Mouse (Mus musculus) urinary bladder, postnatal 4 days (tissue): ENCODE measurements at regions not wholly inside any gene's neighbourhood (a gene's known extent, or its start where the extent isn't known, plus 50 kb on each side); places are given as distances from the start of the nearest gene placed in this dataset.
"Not testable (repeated sequence)": the region's sequence is repeated elsewhere in the genome, so short reads cannot be mapped to it uniquely, and the experiment has no call there.

Source experiments
- DNase-seq, 2 experiments: peaks; one replicate each; pipeline ENCODE4 v3.0.0; 2021 to 2022; ENCODE audit warnings: low spot score in 2 of 2

DNA sequence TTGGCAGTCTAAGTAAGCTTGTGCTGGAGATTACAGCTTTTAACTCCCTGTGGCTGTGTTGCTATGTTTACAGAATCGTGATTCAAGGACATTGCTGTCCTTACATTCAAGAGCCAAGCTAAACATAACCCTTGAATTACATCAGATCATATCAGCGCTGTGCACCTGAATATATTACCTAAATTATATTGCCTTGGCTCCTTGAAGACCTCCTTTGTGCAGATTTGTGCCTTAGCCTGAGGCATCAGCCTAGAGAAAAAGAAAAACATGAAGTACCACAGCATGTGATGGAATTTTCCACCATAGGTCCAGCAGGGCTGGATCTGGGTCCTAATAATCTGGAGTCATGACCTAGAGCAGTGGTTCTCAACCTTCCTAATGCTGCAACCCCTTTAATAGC, 189.8 kb upstream of the Tsc22d2 start:
- DNase-seq = no peak

DNA sequence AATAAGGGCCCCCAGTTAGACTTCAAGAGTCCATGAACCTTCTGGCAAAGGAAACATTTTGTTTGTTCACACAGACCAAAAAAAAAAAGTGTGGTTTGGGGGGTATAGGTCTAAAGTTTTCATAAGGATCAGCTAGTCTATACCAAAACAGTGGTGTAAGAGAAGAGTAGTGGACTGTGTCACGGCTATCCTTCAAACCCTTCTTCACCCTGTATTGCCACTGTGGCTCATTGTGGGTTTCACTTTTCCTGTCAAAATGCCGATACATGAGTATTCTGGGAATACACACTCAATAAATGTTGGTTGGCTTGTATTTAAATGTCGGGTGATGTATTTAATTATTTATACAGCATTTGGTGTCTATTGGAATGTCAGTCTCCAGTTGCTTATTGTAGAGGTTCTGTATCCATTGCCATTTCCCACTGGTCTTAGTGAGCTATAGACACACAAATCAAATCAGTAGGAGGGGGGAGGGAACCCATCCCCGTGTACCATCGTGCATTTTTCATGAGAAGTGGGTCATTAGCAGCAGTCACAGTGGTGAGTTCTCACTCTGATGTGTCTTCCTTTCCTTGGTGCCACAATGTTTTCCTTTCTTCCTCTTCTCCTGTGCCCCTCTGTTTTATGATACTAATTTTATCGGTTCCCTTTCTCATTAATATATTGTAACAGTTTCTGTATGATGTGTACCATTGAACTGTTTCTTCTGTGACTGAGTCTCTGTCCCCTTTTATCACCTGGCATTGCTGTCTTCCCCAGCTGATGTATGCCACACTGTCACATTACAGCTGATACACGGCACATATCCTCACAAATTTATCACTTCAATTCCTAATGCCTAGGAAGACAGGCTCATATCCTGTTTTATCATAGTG, 187.8 kb upstream of the Tsc22d2 start:
- DNase-seq = no peak

DNA sequence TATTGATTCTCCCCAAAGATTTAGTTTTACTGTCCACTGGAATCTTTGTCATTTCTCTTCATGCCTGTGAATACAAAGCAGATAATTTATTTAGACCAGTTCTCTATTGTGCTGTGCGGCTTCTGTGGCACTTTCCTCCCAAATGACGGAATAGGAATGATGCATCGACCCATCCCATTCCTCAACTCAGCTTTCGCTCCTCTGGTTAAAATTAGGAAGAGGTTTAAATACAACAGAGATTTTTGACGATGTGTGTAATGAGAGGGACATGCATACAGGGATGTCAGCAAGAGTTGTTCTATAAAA, 187.2 kb upstream of the Tsc22d2 start:
- DNase-seq = no peak

DNA sequence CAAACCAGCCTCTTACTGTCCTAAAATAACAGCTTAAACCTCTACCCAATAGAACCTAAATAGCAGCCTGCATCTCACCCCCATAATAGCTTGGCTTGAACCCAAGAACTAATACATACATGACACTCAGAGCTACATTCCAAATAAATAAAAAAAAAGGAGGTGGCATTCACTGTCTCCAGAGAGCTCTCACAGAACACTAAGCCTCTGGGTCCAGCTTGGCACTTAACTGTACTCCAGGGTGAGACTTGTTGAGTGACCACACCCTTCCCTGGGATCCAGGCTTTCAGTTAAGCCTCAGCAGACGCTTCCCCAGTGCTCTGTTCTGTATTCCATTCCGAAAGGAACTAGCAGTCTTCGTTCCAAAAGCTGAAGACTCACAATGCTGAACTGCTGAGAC, 186.3 kb upstream of the Tsc22d2 start:
- DNase-seq = no peak

DNA sequence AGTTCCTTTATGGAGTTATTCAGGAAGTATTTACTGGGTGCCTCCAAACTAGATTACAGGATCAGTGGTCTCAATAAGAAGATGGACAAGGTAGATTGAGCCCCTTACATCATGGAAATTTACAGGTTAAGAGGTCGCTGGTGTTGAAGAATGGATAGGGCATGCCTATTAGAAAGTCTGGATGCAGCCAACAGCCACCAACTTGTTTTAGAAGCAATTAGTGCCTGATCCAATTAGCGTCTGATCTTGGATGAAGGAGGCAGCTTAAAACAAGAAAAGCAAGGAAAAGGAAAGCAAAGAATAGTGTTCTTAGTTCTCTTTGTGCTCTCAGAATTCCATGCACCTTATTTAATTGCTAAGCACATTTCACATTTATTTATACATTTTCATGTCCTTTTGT, 182.8 kb upstream of the Tsc22d2 start:
- no peak for DNase-seq

DNA sequence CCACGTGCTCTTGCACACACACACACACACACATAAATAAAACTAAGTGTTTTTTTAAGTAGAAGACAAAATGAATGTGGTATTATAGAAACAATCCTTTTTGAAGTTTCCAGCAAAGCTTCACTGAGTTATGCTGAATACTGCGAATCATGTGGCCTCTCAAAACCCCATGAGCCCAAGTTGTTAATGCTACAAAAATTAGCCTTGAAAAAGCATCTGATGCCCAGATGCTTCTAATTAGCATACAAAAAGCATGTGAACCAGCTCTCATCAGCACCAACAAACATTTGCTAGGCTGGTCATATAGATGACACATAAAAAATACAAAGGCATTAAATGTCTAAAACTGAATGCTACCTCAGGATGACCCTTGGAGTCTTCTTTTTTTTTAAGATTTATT, 181.2 kb upstream of the Tsc22d2 start:
- no peak for DNase-seq

DNA sequence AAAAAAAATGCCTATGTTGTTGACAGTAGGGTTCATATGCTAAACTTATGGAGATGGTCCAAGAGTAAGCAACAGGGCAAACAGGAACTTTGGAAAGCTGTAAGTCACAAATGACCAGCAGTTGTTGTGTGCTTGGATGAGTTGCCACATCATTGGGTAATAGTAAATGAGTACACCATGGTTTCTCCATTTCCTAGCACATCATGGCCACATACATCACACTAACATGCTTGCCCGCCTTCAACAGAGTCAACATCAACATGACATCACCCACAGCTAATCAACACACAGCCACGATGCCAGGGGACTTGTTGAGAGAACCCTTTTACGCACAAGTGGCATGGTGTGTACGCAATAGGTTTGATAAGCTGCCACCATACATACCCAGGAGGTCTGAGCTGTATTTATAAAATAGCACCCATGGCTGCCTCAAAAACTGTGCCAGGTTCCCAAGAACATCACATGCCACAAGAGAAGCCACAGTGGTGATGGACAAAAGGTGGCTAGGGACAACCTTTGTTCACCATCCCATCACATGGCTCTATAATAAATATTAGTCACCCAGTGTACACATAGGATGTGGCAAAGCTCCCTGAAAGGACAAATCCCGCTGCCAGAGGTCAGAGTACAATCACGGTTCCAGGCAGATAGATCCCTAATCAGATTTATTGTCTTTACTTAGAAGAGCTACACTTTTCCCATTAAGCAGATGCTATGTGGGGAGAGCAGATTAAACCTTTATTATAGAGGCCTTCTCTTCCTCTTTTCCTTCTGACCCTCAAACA, 179.5 kb upstream of the Tsc22d2 start:
- no peak for DNase-seq

DNA sequence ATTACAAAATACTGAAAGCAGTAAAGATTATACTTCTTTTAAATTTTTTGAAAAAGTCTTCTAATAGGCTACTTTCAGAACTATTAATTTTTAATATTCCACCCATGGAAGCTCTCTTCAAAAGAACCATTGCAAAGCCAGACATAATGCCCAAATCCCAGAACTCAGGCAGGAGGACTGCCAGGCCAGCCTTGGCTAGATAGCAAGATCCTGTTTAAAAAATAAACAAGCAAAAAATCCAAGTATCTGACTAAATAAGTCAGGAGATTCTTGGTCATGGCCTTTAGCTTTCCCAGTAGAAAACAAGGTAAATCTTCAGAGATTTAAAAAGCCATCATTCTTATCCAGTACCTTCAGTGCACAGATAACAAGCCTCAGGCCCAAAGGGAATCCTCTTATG, 176.4 kb upstream of the Tsc22d2 start:
- no peak for DNase-seq

DNA sequence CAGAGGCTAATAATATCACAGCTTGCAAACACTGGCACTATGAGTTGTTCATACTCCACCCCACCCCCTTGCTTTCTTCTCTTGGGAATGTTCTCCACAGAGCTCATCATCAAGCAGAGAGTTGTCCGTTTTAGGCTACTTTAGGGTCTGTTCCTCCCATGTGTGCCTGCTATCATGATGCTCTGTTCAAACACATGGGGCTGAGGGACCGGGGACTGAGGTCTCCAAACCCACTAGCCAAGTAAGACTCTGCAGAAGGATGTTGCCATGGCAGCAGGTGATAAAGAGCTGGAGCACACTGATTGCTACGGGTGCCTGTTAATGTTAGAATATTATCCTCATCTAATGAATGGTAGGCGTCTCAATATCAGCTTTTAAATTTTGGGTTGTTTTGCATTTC, 173.7 kb upstream of the Tsc22d2 start:
- no peak for DNase-seq

DNA sequence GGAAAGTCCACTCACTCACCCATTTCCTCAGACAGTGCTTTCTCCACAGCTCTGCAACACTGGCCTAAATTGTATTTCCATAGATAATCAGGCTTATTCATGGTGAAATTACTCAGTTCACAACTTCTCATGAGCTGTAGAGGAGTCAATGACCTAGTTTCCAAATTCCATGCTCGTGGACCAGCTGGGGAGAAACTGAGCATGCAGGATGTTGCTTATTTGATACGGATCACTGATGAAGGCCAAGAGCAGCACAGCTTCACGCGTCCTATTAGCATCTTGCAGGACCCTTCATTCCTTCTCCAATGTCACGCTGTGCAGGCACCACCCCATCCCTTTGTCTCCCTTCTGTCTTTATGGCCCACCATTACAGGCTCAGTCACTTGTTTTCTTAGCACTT, 169.2 kb upstream of the Tsc22d2 start:
- DNase-seq = no peak

DNA sequence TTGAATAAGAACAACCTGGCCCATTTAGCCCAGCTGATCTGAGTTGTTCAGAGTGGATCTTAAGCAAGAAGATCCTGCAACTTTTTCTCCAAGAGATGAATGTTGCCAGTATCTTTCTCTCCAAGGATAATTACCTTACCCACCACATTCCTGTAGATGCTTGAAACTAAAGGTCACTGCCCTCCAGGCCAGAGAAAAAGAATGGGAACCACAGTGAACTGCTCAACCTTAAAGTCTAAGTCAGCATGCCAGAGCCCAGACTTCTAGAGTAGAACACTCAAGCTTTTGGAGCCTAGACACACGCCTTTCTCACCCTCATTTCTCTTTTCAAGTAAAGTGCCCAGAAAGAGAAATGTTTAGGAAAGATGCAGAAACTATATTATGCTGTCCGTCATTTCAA, 166.5 kb upstream of the Tsc22d2 start:
- no peak for DNase-seq

DNA sequence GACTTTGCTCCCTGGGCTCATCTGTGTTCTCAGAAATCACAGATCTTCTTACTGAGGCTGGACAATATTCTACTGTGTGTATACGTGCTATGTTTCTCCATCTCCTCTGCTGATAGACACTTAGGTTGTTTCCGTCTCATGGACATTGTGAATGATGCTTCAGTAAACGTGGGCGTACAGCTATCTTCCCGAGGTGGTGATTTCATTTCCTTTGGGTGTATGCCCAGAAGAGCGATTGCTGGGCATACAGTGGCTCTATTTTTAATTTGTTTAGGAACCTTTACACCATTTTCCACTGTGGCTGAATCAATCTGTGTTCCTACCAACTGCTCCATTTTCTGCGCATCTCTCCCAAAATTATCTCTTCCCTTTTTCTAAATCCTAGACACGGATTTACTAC, 160.6 kb upstream of the Tsc22d2 start:
- DNase-seq = no peak

DNA sequence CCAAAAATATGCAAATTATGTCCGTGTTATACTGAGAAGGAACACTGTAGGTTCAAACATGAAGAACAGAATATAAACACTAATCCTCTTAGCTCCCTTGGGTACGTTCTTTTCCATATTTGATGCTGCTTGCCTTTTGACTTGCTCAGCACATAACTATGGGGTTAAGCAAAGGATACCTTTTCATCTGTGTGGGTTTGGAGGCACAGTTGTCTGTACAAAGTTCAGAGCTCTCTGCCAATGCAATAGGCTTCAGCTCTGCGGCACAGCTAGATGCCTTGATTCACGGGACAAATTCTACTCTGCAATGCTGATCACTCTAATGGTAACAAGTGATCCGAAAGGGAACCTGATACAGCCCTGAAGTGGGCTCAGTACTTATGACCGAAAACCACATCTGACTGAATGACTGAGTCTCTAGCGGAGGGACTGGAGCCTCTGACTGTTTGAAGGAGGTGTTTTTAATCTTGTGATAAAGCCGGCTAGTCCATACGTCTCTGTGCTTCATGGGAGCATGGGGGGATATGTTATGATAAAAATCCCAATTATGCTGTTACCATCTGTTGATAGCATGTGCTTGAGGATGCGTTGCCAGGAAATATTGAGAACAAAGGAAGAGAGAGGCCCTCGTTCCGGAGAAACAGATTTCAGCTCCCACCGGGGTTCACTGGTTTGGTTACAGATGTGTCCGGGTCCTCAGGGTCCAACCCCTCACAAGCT, 146.7 kb upstream of the Tsc22d2 start:
- DNase-seq = no peak

DNA sequence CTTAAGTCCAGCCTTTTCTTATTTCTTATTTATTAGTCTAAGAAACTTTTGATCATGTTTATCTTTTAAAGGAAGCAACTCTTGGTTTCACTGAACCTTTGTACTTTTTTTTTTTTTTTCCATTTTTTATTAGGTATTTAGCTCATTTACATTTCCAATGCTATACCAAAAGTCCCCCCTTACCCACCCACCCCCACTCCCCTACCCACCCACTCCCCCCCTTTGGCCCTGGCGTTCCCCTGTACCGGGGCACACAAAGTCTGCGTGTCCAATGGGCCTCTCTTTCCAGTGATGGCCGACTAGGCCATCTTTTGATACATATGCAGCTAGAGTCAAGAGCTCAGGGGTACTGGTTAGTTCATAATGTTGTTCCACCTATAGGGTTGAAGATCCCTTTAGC, 143.1 kb upstream of the Tsc22d2 start:
- not testable (repeated sequence) for DNase-seq

DNA sequence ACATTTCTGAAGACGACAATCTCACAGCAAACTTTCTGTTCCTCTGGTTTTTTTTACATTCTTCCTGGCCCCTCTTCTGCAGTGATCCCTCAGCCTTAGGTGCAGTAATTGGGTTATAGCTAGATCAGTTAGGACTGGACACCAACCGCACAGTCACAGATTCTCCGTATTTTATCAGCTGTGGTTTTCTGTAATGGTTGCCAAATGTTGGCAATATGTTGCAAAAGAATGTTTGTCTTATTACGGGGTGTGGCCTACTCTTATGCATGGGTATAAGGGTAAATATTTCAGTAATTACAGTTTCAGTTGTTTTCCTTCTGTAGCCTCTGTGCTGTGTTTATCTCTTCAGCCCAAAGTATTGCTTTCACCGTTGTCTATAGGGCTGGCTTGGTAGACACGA, 133.2 kb upstream of the Tsc22d2 start:
- no peak for DNase-seq

DNA sequence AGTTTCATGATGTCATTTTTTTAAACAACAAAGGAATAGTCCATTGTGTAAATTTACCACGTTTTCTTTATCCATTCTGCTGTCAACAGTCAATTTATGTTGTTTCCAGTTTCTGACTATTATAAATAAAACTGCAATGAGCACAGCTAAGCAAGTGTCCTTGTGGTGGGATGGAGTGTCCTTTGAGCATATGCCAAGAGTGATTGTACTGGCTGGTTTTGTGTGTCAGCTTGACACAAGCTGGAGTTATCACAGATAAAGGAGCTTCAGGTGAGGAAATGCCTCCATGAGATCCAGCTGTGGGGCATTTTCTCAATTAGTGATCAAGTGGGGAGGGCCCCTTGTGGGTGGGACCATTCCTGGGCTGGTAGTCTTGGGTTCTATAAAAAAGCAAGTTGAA, 130.1 kb upstream of the Tsc22d2 start:
- DNase-seq = not testable (repeated sequence)

DNA sequence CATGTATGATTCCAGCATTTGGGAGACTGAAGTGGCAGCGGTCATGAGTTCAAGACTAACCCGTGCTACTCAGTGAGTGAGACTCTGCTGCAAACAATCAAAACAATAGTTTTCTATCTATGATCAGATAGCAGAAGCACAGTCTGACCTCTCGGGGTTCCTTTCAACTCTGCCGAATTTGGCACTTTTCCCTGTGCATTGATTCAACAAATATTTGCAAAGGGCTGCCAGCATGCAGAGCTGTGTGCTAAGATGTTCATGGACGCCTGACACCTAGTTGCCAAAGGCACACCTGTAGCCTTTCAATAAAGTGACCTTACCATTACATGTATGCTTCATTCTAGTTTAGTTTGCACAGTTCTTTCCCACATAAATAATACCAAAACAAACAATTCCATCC, 118.7 kb upstream of the Tsc22d2 start:
- DNase-seq = no peak

DNA sequence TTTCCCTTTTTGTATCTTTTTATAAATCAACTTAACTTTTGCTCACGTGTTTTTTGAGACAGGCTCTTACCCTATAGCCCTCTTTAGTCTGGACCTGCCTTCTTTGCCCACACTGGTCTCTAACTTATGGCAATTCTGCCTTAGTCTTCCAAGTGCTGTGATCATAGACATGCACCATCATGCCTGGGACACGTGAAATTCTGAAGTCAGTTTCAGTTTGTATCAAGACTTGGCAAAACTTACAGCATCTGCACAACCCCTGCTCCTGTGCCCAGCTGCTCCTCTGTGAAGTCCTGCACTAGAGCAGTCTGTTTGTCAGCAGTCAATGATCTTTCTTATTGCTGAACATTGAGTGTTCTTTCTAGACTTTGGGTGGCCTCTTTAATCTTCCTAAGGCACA, 114.3 kb upstream of the Tsc22d2 start:
- DNase-seq = no peak

DNA sequence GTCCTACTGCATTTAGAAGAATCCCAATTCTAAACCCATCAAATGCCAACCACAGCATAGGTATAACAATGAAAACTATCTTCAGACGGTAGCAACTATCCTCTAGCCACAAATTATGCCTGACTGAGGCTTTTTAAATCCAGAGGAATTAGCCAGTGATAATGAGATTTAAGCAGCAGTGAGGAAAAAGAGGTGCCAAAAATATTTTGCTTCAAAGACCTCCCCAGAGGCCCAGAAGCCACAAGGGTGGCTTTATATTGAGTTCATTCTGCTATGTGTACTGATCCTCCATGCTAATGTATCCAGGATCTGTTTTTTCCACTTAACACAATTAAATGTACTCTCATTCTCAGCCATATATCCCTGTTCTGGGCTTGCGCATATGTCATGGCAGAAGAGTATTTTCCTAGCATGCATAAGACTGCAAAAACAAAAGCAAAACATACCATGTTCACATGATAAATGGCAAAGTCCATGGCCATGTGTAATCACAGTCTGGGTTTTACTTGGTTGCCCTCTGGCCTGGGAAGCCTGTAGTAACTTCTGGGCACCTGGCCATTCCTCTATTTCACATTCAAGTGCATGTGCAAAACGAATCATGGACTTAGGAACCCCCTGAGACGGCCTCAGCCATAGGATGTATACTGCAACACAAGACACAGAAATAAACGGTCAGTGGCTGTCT, 113.6 kb upstream of the Tsc22d2 start:
- DNase-seq = no peak

DNA sequence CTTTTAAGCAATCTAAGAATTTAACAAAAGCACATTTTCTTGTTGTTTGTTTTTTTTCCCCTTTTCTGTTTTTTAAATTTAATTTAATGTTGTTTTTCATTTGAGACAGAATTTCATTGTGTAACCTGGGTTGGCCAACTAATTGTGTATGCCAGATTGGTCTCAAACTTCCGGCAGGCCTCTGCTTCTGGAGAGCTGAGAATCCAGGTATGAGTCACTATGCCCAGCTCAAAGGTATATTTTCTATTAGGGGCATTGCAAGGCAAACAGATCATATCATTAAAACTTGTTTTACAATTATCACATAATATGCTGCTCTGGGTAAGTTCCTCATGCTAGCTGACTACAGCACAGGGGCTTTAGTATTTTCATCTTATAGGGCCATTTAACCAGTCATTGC, 112.2 kb upstream of the Tsc22d2 start:
- no peak for DNase-seq

DNA sequence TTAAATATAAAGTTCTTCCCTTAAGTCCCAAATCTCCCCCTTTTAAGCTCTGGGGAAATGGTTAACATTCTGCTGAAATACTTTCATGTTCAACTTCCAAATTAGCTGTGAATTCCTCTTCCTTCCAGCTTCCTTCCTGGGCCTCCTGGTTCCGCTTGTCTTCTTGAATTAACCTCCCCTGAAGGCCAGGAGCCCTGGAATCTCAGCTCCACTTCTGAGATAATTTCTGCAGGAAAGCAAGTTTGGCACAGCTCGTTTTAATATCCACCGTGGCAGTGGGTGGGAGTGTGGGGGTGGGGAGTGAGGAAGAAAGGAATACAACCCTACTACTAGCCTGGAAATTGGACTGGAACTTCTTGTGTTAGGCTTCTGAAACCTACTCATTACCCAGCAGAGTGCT, 110.8 kb upstream of the Tsc22d2 start:
- no peak for DNase-seq

DNA sequence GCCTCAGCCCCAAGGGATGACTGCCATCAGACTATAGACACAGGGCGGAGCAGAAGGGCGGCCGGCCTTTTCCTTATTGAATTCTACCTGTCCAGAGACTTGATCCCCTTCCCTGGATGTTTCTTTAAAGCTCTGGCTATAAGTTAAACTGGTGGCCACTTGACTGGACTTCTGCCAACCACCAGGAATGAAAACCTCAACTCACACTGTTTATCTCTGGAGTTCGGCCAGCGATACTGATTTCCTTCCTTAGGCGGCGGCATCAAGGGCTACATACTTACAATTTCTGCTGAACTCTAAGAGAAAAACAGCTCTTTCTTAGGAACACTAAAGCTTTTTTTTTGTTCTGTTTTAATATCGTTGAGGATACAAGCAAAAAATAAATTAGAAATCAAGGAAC, 104.9 kb upstream of the Tsc22d2 start:
- no peak for DNase-seq
